Mouse (Mus musculus): ENCODE measurements around the gene Fancc.

Gene Fancc

DNA sequence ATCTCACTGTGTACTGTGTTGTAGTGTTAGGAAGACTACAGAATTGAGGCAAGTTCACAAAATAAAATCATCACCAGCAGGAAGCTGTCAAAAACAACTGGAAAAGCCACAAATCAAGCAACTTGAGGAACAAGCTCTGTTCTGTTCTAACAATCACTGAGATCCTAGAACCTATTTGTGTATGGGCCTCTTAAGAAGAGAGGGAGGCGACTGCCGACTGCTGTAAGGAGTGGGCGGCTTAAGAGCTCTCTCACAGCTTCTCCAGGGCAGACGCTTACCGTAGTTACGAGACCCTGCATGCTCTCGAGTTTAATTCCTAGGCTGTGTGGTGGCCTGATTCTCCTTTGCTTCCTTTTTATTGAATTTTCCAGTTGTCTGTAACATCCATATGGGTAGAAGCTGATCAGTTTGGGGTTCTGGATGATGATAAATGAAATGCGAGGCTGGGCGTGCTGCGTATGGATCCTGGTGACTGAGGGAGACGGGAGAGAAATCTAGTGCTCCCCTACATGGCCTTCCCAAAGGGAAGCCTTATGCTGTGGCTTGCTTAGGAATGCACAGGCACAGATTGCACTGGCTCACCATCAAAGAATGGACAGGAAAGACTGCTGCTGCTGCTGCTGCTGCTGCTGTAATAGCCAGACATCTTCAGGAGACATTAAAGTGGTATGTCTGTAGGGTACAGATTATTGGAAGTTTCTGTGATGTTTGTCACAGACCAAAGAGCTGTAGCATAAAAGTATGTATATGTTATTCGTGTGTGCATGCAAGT lies 245.8 kb downstream of the Fancc start:
- Histone ChIP-seq H3K27me3 (ENCODE audit: insufficient read depth, low read length) (no peaks in the 10 kb centered on the region), H3K4me3 (replicated peaks; ENCODE audit: low read length) (no peak overlapping the region), H3K4me1 (replicated peaks; ENCODE audit: low read depth, low read length) (peaks cover 32% of the 10 kb centered on the region), H3K36me3 (ENCODE audit: insufficient read depth, low read length) (peaks cover 32% of the 10 kb centered on the region), H3K9me3 (ENCODE audit: low read length) (no peaks in the 10 kb centered on the region)
- no peak for TF ChIP-seq POU5F1 (IDR thresholded peaks at IDR 0.05; ENCODE audit: borderline replicate concordance, low read length)
- TF ChIP-seq CTCF (conservative IDR thresholded peaks at IDR 0.05; ENCODE audit: low read length), result no peak
- TF ChIP-seq NANOG (IDR thresholded peaks at IDR 0.05; ENCODE audit: borderline replicate concordance, low read length), result no peak

DNA sequence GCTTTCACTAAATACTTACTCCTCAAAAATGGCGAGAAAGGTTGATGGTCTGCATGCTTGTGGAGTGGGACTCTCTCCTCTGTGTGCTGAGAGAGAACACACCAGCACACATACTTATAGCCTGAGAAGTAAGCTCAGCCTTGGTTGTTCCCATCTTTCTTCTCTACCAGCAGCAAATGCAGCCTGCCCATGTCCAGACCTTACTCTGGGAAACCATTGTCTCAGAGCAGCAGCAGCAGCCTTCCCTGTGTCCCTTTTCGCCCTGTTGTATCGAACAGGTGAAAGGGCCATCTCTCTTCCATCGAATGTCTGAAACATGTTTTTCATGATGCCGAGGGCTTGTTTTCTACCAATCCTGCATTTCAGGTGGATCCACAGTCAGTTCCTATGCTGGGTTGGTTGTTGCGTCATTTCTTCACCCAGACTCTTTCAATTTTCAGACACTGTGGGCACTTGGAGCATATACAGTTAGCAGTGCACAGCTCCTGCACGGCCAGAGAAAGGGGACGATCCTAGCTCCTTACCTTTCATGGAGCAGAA lies 246.6 kb downstream of the Fancc start:
- Histone ChIP-seq H3K4me3 (replicated peaks; ENCODE audit: low read length) (no peak overlapping the region), H3K27me3 (ENCODE audit: insufficient read depth, low read length) (no peaks in the 10 kb centered on the region), H3K4me1 (replicated peaks; ENCODE audit: low read depth, low read length) (peaks cover 32% of the 10 kb centered on the region), H3K9me3 (ENCODE audit: low read length) (no peaks in the 10 kb centered on the region), H3K36me3 (ENCODE audit: insufficient read depth, low read length) (peaks cover 36% of the 10 kb centered on the region)
- TF ChIP-seq POU5F1 (IDR thresholded peaks at IDR 0.05; ENCODE audit: borderline replicate concordance, low read length), result no peak
- no peak for TF ChIP-seq CTCF (conservative IDR thresholded peaks at IDR 0.05; ENCODE audit: low read length)
- no peak for TF ChIP-seq NANOG (IDR thresholded peaks at IDR 0.05; ENCODE audit: borderline replicate concordance, low read length)

DNA sequence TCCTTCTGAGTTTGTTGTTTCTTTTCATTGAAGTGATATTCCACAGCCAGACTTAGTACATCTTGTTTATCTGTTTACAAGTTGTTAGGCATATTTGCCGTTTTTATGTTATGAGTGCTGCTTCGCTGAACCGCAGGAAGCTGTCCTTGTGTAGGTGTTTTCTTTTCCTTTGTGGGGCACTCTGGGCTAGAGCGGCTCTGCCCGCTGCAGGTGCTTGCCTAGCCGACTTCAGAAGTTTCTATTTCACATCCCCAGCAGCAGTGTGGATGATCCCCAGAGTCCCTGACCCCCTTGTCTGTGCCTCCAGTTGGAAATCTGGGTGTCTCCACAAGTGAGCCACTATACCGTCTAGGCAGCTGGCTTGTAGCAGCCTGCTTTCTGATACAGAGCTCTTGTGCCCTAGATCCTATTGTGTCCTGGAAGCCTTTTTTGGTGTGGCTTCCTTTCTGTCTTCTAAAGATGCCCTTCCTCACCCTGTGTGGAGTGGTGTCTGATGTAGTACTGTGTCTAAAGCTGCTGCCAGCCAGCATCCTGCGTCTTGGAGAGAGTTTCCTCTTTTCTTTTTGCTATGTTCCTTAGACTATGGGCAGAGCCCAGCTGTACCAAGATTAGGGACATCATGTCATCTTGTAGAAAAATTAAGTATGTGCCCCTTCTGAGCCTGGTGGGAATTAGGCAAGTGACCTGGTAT lies 247.2 kb downstream of the Fancc start:
- Histone ChIP-seq H3K9me3 (ENCODE audit: low read length) (no peaks in the 10 kb centered on the region), H3K4me1 (replicated peaks; ENCODE audit: low read depth, low read length) (peaks cover 30% of the 10 kb centered on the region), H3K36me3 (ENCODE audit: insufficient read depth, low read length) (peaks cover 42% of the 10 kb centered on the region), H3K4me3 (replicated peaks; ENCODE audit: low read length) (no peak overlapping the region), H3K27me3 (ENCODE audit: insufficient read depth, low read length) (no peaks in the 10 kb centered on the region)
- TF ChIP-seq CTCF (conservative IDR thresholded peaks at IDR 0.05; ENCODE audit: low read length), result no peak
- TF ChIP-seq NANOG (IDR thresholded peaks at IDR 0.05; ENCODE audit: borderline replicate concordance, low read length), result no peak
- TF ChIP-seq POU5F1 (IDR thresholded peaks at IDR 0.05; ENCODE audit: borderline replicate concordance, low read length), result no peak

DNA sequence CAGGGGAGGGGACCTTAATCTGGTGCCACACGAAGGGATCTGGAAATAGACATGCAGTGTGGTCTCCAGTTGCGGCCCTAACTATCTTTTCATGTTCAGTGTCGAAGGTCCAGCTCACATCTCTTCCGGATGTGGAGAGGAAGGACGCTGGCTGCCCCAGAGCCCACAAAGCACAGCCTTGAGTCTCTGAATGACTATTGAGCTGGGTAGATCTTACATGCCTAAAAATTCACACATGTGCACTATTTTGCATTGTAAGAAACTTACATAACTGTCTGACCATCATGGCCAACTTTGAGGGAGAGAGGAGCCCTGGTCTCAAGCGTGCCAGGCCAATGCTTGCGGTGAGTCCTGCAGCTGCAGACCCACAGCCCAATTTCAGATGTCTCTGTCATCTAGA lies 247.9 kb downstream of the Fancc start:
- Histone ChIP-seq H3K36me3 (ENCODE audit: insufficient read depth, low read length) (peaks cover 42% of the 10 kb centered on the region), H3K4me1 (replicated peaks; ENCODE audit: low read depth, low read length) (peaks cover 30% of the 10 kb centered on the region), H3K4me3 (replicated peaks; ENCODE audit: low read length) (no peak overlapping the region), H3K27me3 (ENCODE audit: insufficient read depth, low read length) (no peaks in the 10 kb centered on the region), H3K9me3 (ENCODE audit: low read length) (no peaks in the 10 kb centered on the region)
- TF ChIP-seq NANOG (IDR thresholded peaks at IDR 0.05; ENCODE audit: borderline replicate concordance, low read length) (no peak), CTCF (conservative IDR thresholded peaks at IDR 0.05; ENCODE audit: low read length) (no peak), POU5F1 (IDR thresholded peaks at IDR 0.05; ENCODE audit: borderline replicate concordance, low read length) (no peak)

DNA sequence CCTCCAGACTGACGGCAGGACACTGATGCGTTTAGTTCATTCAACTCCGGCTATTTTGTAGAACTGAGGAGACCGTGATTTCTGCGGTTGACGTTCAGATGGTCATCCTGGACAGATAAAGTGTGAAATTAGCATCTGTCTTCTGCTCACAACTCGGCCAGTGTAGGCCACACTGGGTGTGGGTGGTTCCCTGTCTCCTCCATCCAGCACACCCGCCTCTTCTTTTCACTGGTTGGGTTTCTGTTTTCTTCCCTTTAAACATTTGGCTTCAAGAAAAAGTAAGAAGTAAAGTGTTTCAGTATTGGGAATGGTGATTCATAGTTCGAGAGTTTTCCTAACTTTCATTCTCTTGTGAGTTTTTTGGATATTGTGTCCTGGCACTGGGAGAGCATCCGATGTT lies 248.8 kb downstream of the Fancc start:
- Histone ChIP-seq H3K36me3 (ENCODE audit: insufficient read depth, low read length) (peaks cover 37% of the 10 kb centered on the region), H3K4me3 (replicated peaks; ENCODE audit: low read length) (no peak overlapping the region), H3K27me3 (ENCODE audit: insufficient read depth, low read length) (no peaks in the 10 kb centered on the region), H3K9me3 (ENCODE audit: low read length) (no peaks in the 10 kb centered on the region), H3K4me1 (replicated peaks; ENCODE audit: low read depth, low read length) (peaks cover 30% of the 10 kb centered on the region)
- TF ChIP-seq CTCF (conservative IDR thresholded peaks at IDR 0.05; ENCODE audit: low read length) (no peak), NANOG (IDR thresholded peaks at IDR 0.05; ENCODE audit: borderline replicate concordance, low read length) (no peak), POU5F1 (IDR thresholded peaks at IDR 0.05; ENCODE audit: borderline replicate concordance, low read length) (no peak)

DNA sequence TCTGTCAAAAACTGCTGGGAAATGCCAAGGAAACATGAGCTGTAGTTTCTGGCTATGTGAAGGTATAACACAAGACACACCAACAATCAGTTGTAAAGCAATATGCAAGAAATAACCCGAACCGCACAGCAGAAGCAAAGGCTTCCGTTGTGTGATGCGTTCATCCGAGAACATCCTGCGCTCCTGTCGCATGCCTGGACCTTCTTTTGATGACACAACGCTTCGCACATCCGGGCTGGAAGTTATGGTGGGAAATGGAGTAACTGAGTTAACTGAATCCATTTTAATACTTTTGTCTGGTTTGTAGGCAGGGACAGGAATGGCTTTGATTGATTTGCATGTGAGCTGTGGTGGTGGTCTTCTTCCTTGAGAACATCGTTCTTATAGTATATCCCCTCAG lies 249.4 kb downstream of the Fancc start:
- peaks cover 30% of the 10 kb centered on the region for H3K4me1 ChIP-seq (replicated peaks; ENCODE audit: low read depth, low read length)
- no peak overlapping the region for H3K4me3 ChIP-seq (replicated peaks; ENCODE audit: low read length)
- no peaks in the 10 kb centered on the region for H3K27me3 ChIP-seq (ENCODE audit: insufficient read depth, low read length)
- H3K9me3 ChIP-seq (ENCODE audit: low read length), result no peaks in the 10 kb centered on the region
- no peak for TF ChIP-seq CTCF (conservative IDR thresholded peaks at IDR 0.05; ENCODE audit: low read length)
- TF ChIP-seq POU5F1 (IDR thresholded peaks at IDR 0.05; ENCODE audit: borderline replicate concordance, low read length), result no peak
- TF ChIP-seq NANOG (IDR thresholded peaks at IDR 0.05; ENCODE audit: borderline replicate concordance, low read length), result no peak
- H3K36me3 ChIP-seq (ENCODE audit: insufficient read depth, low read length), result peaks cover 36% of the 10 kb centered on the region

DNA sequence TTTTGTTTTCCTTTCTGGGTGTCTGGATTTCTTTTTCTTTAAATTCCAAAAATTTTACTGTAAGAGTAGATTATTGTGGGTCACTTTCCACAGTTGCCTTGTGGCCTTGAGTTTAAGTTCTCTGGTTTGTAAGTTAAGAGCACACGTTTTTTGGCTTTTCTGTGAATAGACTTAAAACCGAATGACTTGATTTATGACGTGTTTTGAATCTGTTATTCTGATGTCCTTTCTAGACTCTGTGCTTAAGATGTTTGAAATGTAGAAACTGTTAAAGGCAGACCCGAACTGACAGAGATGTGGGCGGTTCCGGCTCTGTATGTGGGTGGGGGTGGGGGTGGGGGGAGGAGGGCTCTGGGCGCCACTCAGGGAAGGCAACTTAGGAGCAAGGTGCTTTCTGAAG lies 250.0 kb downstream of the Fancc start:
- Histone ChIP-seq H3K27me3 (ENCODE audit: insufficient read depth, low read length) (no peaks in the 10 kb centered on the region), H3K4me1 (replicated peaks; ENCODE audit: low read depth, low read length) (peaks cover 34% of the 10 kb centered on the region), H3K4me3 (replicated peaks; ENCODE audit: low read length) (no peak overlapping the region), H3K9me3 (ENCODE audit: low read length) (no peaks in the 10 kb centered on the region), H3K36me3 (ENCODE audit: insufficient read depth, low read length) (peaks cover 42% of the 10 kb centered on the region)
- no peak for TF ChIP-seq CTCF (conservative IDR thresholded peaks at IDR 0.05; ENCODE audit: low read length)
- TF ChIP-seq POU5F1 (IDR thresholded peaks at IDR 0.05; ENCODE audit: borderline replicate concordance, low read length), result no peak

DNA sequence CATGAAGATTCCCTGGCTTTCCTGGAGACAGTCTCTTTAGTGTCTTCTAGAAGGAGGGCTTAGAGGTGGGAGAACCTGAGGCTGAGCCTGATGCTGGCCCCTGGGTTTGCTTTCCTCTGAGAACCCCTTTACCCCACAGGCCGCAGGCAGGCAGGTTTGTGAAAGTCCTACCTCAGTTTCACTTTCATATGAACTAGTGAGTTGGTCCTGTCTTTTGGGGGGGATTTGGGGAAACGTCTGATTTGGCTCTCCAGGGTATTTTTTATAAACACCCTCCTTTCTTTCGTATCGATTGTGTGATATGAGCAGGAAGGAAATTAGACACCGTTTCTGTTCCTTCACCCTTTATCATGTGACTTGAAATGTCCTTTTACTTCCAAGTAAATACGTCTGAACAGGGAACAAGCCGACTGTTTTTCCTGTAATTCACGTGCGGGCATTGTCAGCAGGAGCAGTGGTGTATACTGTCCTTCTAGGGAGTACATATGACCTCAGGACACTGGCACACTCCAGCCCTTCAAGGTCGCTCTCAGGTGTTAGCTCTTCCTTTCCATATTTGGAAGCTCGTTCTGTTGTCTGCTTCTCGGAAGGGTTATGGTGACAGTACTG lies 250.6 kb downstream of the Fancc start:
- Histone ChIP-seq H3K9me3 (ENCODE audit: low read length) (no peaks in the 10 kb centered on the region), H3K4me1 (replicated peaks; ENCODE audit: low read depth, low read length) (peaks cover 38% of the 10 kb centered on the region), H3K4me3 (replicated peaks; ENCODE audit: low read length) (no peak overlapping the region), H3K27me3 (ENCODE audit: insufficient read depth, low read length) (no peaks in the 10 kb centered on the region), H3K36me3 (ENCODE audit: insufficient read depth, low read length) (peaks cover 48% of the 10 kb centered on the region)
- TF ChIP-seq NANOG (IDR thresholded peaks at IDR 0.05; ENCODE audit: borderline replicate concordance, low read length), result no peak
- no peak for TF ChIP-seq POU5F1 (IDR thresholded peaks at IDR 0.05; ENCODE audit: borderline replicate concordance, low read length)
- TF ChIP-seq CTCF (conservative IDR thresholded peaks at IDR 0.05; ENCODE audit: low read length), result no peak
